Mouse (Mus musculus) myocyte (in vitro differentiated cells): Measurements from ENCODE around the gene Nfe2l3. TPM values are rescaled to one million over a fixed set of nuclear protein-coding genes. Genes with fewer than 3 reads are reported as not detected.

Experiments used
- H3K27me3 ChIP-seq: one replicate; pipeline ENCODE4 v1.6.1; 2011; ENCODE audit not compliant: control insufficient read depth, insufficient read depth, insufficient read length
- H3K36me3 ChIP-seq: one replicate; pipeline ENCODE4 v1.6.1; 2011; ENCODE audit not compliant: control insufficient read depth, insufficient read depth
- H3K4me2 ChIP-seq: one replicate; pipeline ENCODE4 v1.6.1; 2011; ENCODE audit warnings: low read depth, control low read depth
- H3K4me3 ChIP-seq: one replicate; pipeline ENCODE4 v1.5.1; 2011; ENCODE audit warnings: mild to moderate bottlenecking, control low read depth, moderate library complexity
- H3K79me2 ChIP-seq: one replicate; pipeline ENCODE4 v1.6.1; 2011; ENCODE audit not compliant: control insufficient read depth, insufficient read depth
- H3ac ChIP-seq: one replicate; pipeline ENCODE4 v1.6.1; 2011; ENCODE audit not compliant: control insufficient read depth, insufficient read length
- CEBPB ChIP-seq: IDR thresholded peaks from 2 replicates; pipeline ENCODE4 v1.6.1; 2011; ENCODE audit warnings: mild to moderate bottlenecking, moderate library complexity; ENCODE audit not compliant: poor library complexity, insufficient read depth, severe bottlenecking
- E2F4 ChIP-seq: IDR thresholded peaks from one replicate; pipeline ENCODE4 v1.6.1; 2011; ENCODE audit warnings: mild to moderate bottlenecking, control low read depth, moderate library complexity; ENCODE audit not compliant: insufficient read depth
- MAX ChIP-seq: IDR thresholded peaks from one replicate; pipeline ENCODE4 v1.6.1; 2011; ENCODE audit warnings: low read depth, mild to moderate bottlenecking, control low read depth
- MYOD1 ChIP-seq, 3 experiments: IDR thresholded peaks; one replicate each; pipeline ENCODE4 v1.6.1; 2011; ENCODE audit warnings: control low read depth in 2 of 3, low read depth in 2 of 3, mild to moderate bottlenecking in 2 of 3, moderate library complexity in 1 of 3; ENCODE audit not compliant: insufficient read length in 2 of 3, control insufficient read depth in 1 of 3
- MYOG ChIP-seq, 3 experiments: IDR thresholded peaks; one replicate each; pipeline ENCODE4 v1.6.1; 2011; ENCODE audit warnings: control low read depth in 2 of 3, low read depth in 2 of 3, mild to moderate bottlenecking in 2 of 3; ENCODE audit not compliant: insufficient read length in 2 of 3, control insufficient read depth in 1 of 3, insufficient read depth in 1 of 3
- POLR2A ChIP-seq: IDR thresholded peaks from one replicate; pipeline ENCODE4 v1.6.1; 2011; ENCODE audit warnings: low read depth, mild to moderate bottlenecking, control low read depth, moderate library complexity; ENCODE audit not compliant: insufficient read length
- POLR2AphosphoS2 ChIP-seq: IDR thresholded peaks from one replicate; pipeline ENCODE4 v1.6.1; 2011; ENCODE audit warnings: low read depth, control low read depth; ENCODE audit not compliant: insufficient read length
- REST ChIP-seq: IDR thresholded peaks from one replicate; pipeline ENCODE4 v1.6.1; 2011; ENCODE audit warnings: mild to moderate bottlenecking, control low read depth, moderate library complexity; ENCODE audit not compliant: insufficient read depth, insufficient read length
- SRF ChIP-seq: IDR thresholded peaks from one replicate; pipeline ENCODE4 v1.6.1; 2011; ENCODE audit warnings: low read depth; ENCODE audit not compliant: control insufficient read depth, insufficient read length
- TCF12 ChIP-seq: IDR thresholded peaks from one replicate; pipeline ENCODE4 v1.6.1; 2011; ENCODE audit warnings: mild to moderate bottlenecking, control low read depth; ENCODE audit not compliant: poor library complexity, insufficient read depth, severe bottlenecking
- TCF3 ChIP-seq: IDR thresholded peaks from one replicate; pipeline ENCODE4 v1.6.1; 2011; ENCODE audit warnings: low read depth, control low read depth; ENCODE audit not compliant: insufficient read length
- USF1 ChIP-seq: IDR thresholded peaks from one replicate; pipeline ENCODE4 v1.6.1; 2011; ENCODE audit warnings: low read depth, mild to moderate bottlenecking, control low read depth, moderate library complexity
- polyA plus RNA-seq: library from polyadenylated mRNA; unstranded; fragments of >200 nt; fragmentation: generic; extraction: Trizol; gene quantifications from one replicate; pipeline ENCODE4 v1.2.1, GENCODE M21; 2012; ENCODE audit warnings: missing spikeins

Nfe2l3 gene
- polyA plus RNA-seq, 1 experiment, result 0.06 TPM

DNA sequence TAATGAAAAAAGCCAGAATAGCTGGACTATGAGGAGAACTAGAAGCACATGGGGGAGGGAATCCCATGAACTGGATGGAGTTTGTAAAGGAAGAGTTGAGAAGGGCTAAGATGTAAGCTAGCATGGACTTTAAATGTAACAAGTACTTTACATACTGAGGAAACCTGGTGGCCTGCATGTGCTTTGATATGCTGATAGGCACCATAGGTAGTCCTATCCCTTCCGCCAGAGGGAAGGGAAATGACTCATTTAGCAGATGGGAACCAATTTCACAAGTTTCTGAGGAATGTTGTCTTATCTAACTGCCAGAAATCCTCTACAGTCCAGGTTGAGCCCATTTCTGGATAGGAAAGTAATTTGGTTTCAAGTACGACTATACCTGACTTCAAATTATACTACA lies 53.2 kb downstream of the Nfe2l3 start:
- Histone ChIP-seq H3K27me3 (no peaks in the 10 kb centered on the region), H3K4me3 (no peak overlapping the region), H3K79me2 (no peaks in the 10 kb centered on the region), H3K36me3 (peaks cover 22% of the 10 kb centered on the region), H3K4me2 (no peak overlapping the region), H3ac (no peak overlapping the region)
- TF ChIP-seq TCF3 (no peak), POLR2A (no peak), SRF (no peak), TCF12 (no peak), MYOD1 (IDR thresholded peaks at IDR 0.05; ENCODE audit: control insufficient read depth in 1 of 3, insufficient read length in 2 of 3, low read depth in 2 of 3) (no peak), USF1 (no peak), E2F4 (no peak), REST (no peak), POLR2AphosphoS2 (no peak), CEBPB (no peak), MYOG (IDR thresholded peaks at IDR 0.05; ENCODE audit: control insufficient read depth in 1 of 3, insufficient read depth in 1 of 3, insufficient read length in 2 of 3, low read depth in 2 of 3) (no peak), MAX (no peak)

DNA sequence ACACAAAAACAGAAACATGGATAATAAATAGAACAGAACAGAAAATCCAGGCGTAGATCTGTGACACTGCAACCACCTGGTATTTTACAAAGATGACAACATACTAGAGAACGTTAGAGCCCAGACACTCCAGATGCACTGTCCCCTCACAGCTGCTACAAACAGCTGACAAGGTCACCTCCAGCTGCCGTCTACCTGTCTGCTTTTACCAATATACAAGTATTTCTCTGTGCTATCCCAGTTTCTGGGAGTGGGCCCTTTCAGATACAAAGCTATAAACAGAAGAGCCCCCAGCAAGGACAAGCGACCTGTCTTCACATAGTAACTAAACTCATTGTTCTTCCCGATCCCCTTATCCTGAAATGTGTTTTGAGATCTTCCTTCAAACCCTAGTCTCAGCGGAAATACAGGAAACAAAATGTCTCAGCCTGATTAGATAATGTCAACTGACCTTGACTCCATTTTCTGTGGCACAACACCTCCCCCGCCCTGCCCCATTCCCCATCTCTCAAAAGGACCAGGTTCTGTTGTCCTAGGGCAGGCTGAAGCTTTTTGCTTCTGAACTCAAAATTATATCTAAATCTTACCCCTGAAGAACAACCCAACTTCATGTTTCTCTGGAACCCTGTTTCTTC lies 53.7 kb downstream of the Nfe2l3 start:
- Histone ChIP-seq H3K36me3 (peaks cover 17% of the 10 kb centered on the region), H3ac (no peak overlapping the region), H3K4me3 (no peak overlapping the region), H3K27me3 (no peaks in the 10 kb centered on the region), H3K4me2 (no peak overlapping the region), H3K79me2 (no peaks in the 10 kb centered on the region)
- no peak for TF ChIP-seq POLR2AphosphoS2
- TF ChIP-seq POLR2A, result no peak
- no peak for TF ChIP-seq TCF3
- no peak for TF ChIP-seq TCF12
- no peak for TF ChIP-seq REST
- no peak for TF ChIP-seq MYOD1 (IDR thresholded peaks at IDR 0.05; ENCODE audit: control insufficient read depth in 1 of 3, insufficient read length in 2 of 3, low read depth in 2 of 3)
- no peak for TF ChIP-seq USF1
- TF ChIP-seq SRF, result no peak
- TF ChIP-seq E2F4, result no peak
- no peak for TF ChIP-seq CEBPB
- TF ChIP-seq MAX, result no peak
- no peak for TF ChIP-seq MYOG (IDR thresholded peaks at IDR 0.05; ENCODE audit: control insufficient read depth in 1 of 3, insufficient read depth in 1 of 3, insufficient read length in 2 of 3, low read depth in 2 of 3)

DNA sequence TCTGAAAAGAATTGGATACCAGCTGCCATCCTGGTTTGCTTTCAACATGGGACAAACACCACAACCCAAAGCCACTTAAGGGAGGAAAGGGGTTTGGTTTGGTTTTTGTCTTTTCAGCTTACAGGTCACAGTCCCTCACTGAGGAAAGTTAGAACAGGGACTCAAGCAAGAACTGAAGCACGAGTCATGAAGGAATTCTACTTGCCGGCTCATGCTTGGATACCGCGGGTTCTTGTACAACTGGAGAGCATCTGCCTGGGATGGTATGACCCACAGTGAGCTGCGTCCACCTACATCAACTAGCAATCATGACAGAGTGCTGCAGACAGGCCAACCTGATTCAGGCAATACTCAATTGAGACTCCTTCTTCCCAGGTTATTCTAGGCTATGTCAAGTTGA lies 54.3 kb downstream of the Nfe2l3 start:
- H3K4me2 ChIP-seq, result no peak overlapping the region

DNA sequence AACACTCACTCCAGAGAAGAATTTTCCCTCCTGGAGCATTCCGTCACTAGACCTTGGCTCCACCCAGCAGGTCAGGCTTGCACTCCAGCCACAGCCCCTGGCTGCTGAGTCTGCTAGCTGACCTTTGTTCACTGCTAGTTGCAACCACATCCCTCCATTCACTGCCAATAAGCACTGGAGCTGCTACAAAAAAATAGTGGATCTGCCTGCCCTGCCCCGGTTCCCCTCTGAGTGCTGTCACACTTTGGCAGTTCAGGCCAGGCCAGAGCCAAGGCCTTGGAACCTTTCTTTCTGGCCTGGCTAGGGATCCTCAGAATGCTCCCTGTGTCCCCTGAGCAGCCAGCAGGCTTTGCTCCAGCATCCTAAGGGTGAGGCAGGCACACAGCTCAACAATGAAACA lies 57.3 kb downstream of the Nfe2l3 start:
- H3K36me3 ChIP-seq, result no peaks in the 10 kb centered on the region
- no peak overlapping the region for H3ac ChIP-seq
- no peak overlapping the region for H3K4me2 ChIP-seq
- H3K79me2 ChIP-seq, result no peaks in the 10 kb centered on the region
- H3K4me3 ChIP-seq, result no peak overlapping the region
- TF ChIP-seq E2F4 (no peak), REST (no peak), MYOD1 (IDR thresholded peaks at IDR 0.05; ENCODE audit: control insufficient read depth in 1 of 3, insufficient read length in 2 of 3, low read depth in 2 of 3) (no peak), TCF3 (no peak), TCF12 (no peak), POLR2A (no peak), MYOG (IDR thresholded peaks at IDR 0.05; ENCODE audit: control insufficient read depth in 1 of 3, insufficient read depth in 1 of 3, insufficient read length in 2 of 3, low read depth in 2 of 3) (no peak), USF1 (no peak), MAX (no peak), POLR2AphosphoS2 (no peak), SRF (no peak), CEBPB (no peak)
- no peaks in the 10 kb centered on the region for H3K27me3 ChIP-seq

More for the DNA sequence above, 54.3 kb downstream of the Nfe2l3 start:
- Histone ChIP-seq H3K36me3 (peaks cover 12% of the 10 kb centered on the region), H3K79me2 (no peaks in the 10 kb centered on the region), H3K4me3 (no peak overlapping the region), H3ac (no peak overlapping the region), H3K27me3 (no peaks in the 10 kb centered on the region)
- no peak for TF ChIP-seq REST
- no peak for TF ChIP-seq MYOG (IDR thresholded peaks at IDR 0.05; ENCODE audit: control insufficient read depth in 1 of 3, insufficient read depth in 1 of 3, insufficient read length in 2 of 3, low read depth in 2 of 3)
- no peak for TF ChIP-seq CEBPB
- TF ChIP-seq USF1, result no peak
- TF ChIP-seq TCF3, result no peak
- TF ChIP-seq SRF, result no peak
